Mouse (Mus musculus) liver, embryonic 14.5 days (tissue): ENCODE measurements at regions not wholly inside any gene's neighbourhood (a gene's known extent, or its start where the extent isn't known, plus 50 kb on each side); places are given as distances from the start of the nearest gene placed in this dataset.

ENCODE experiments used
- CTCF ChIP-seq: IDR thresholded peaks from 2 replicates; pipeline ENCODE4 v1.5.1; 2016; ENCODE audit warnings: antibody characterized with exemption, low read depth, control low read depth
- EP300 ChIP-seq: IDR thresholded peaks from 2 replicates; pipeline ENCODE4 v1.6.1; 2016; ENCODE audit warnings: antibody characterized with exemption, low read depth

- TF ChIP-seq CTCF (no peak), EP300 (no peak)
Observed at GRCm38 (mm10) chr19:50961910-50962309, 283.5 kb upstream of the Sorcs1 start.
